Mouse (Mus musculus): ENCODE data around the gene Tut1. TPM values are rescaled to one million over a fixed set of nuclear protein-coding genes. Genes with fewer than 3 reads are reported as not detected.

Gene Tut1
- total and polyA plus RNA-seq, 3 experiments = 54.6 to 68.2 TPM; not detected in 1

DNA sequence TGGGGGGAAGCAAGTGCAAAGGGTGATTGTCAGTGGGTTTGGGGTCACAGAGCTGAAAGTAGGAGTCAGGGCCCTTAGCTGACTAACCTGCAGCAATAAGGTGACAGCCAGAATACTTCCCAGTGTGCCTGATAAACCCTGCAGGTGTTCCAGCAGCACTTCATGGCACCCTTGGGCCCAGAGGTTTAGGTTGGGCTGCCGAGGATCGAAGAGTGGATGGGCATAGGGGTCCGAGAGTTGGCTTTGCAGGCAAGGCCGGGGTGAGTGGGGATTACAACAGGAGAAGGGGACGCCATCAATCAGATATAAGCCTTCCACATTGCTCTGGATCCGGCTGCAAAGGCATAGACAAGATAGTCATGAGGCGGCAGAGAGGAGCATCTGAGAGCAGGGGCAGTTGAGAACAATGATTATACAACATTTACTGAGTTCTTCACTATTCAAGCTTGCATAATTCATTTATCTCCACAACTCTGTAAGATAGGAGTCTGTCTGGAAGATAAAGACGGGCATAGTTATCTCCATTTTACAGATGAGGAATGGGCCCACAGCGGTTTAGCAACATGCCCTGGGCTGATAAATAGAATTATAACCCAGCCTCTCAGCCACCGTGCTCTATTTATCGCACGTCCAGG, 25.6 kb upstream of the Tut1 start:
- H3K36me3 ChIP-seq (ENCODE audit: control insufficient read depth in 1 of 2, insufficient read depth in 2 of 2, low read length in 2 of 2) = peaks cover 0 to 27% of the 10 kb centered on the region in 2 experiments; a peak in 2 of 4 replicates
- DNase-seq (ENCODE audit: low read depth, low spot score) = peak; percentile 83
- H3K79me2 ChIP-seq (ENCODE audit: control insufficient read depth, insufficient read depth, low read length, poor library complexity) = no peaks in the 10 kb centered on the region; the same call in none of the 2 replicates
- peaks cover 20 to 37% of the 10 kb centered on the region in 2 experiments for H3K4me1 ChIP-seq (ENCODE audit: control insufficient read depth in 1 of 2, insufficient read depth in 2 of 2, low read length in 2 of 2)
- H3K9ac ChIP-seq (ENCODE audit: control insufficient read depth, low read depth, low read length, poor library complexity, severe bottlenecking) = no peak overlapping the region
- H3K27me3 ChIP-seq (ENCODE audit: control insufficient read depth in 1 of 2, insufficient read depth in 2 of 2, low read length in 2 of 2) = no peaks in the 10 kb centered on the region
- H3K27ac ChIP-seq (ENCODE audit: control insufficient read depth, low read depth, low read length) = peak overlapping the region; percentile 75
- 0 out of 4 replicates have a peak overlapping the region, but pooled peaks of 1 of the 2 experiments have one; percentile 14 for H3K4me3 ChIP-seq (ENCODE audit: control insufficient read depth in 1 of 2, insufficient read depth in 1 of 2, low read depth in 2 of 2, low read length in 2 of 2)
- no peaks in the 10 kb centered on the region for H3K9me3 ChIP-seq (replicated peaks; ENCODE audit: insufficient read depth, low read length)
- TF ChIP-seq CHD2 (IDR thresholded peaks at IDR 0.05; ENCODE audit: low read length) = peak; percentile 21; the same call in 1 of the 2 replicates
- TF ChIP-seq JUND (IDR thresholded peaks at IDR 0.05; ENCODE audit: low read depth, low read length) = no peak
- TF ChIP-seq HCFC1 (IDR thresholded peaks at IDR 0.05; ENCODE audit: low read depth, low read length) = peak; percentile 65
- TF ChIP-seq SIN3A (IDR thresholded peaks at IDR 0.05; ENCODE audit: low read length) = peak; percentile 94
- peak; percentile 100 for TF ChIP-seq TCF12 (IDR thresholded peaks at IDR 0.05; ENCODE audit: low read depth, low read length)
- no peak for TF ChIP-seq ZKSCAN1 (IDR thresholded peaks at IDR 0.05; ENCODE audit: low read depth, low read length)
- peak; percentile 88 for TF ChIP-seq MAFK (IDR thresholded peaks at IDR 0.05; ENCODE audit: borderline replicate concordance, low read depth, low read length)
- TF ChIP-seq ELF1 (IDR thresholded peaks at IDR 0.05; ENCODE audit: low read depth, low read length) = peak; percentile 63; the same call in 1 of the 2 replicates
- TF ChIP-seq MAX (IDR thresholded peaks at IDR 0.05; ENCODE audit: low read length) = peak; percentile 55; the same call in 1 of the 2 replicates
- TF ChIP-seq ZC3H11A (IDR thresholded peaks at IDR 0.05; ENCODE audit: low read depth, low read length) = peak; percentile 17; the same call in 1 of the 2 replicates
- no peak for TF ChIP-seq RAD21 (IDR thresholded peaks at IDR 0.05; ENCODE audit: low read depth, low read length)
- TF ChIP-seq MXI1 (IDR thresholded peaks at IDR 0.05; ENCODE audit: low read depth, low read length) = peak; percentile 84
- no peak for TF ChIP-seq UBTF (IDR thresholded peaks at IDR 0.05; ENCODE audit: borderline replicate concordance, insufficient read depth, low read depth, low read length)
- peak; percentile 98 for TF ChIP-seq RCOR1 (IDR thresholded peaks at IDR 0.05; ENCODE audit: low read depth, low read length)
- TF ChIP-seq POLR2AphosphoS2 (IDR thresholded peaks at IDR 0.05; ENCODE audit: low read length) = peak; percentile 83
- peak; percentile 99 for TF ChIP-seq GATA1 (IDR thresholded peaks at IDR 0.05; ENCODE audit: low read depth, low read length)
- peak; percentile 77 for TF ChIP-seq TAL1 (IDR thresholded peaks at IDR 0.05; ENCODE audit: low read length)
- no peak for TF ChIP-seq NRF1 (IDR thresholded peaks at IDR 0.05; ENCODE audit: insufficient read depth, low read depth, low read length, poor library complexity, severe bottlenecking)
- peak; percentile 80 for TF ChIP-seq BHLHE40 (IDR thresholded peaks at IDR 0.05; ENCODE audit: borderline replicate concordance, low read depth, low read length)
- peak; percentile 62; the same call in 1 of the 2 replicates for TF ChIP-seq ZMIZ1 (IDR thresholded peaks at IDR 0.05; ENCODE audit: low read depth, low read length)
- peak; percentile 63; the same call in 1 of the 2 replicates for TF ChIP-seq MYC (IDR thresholded peaks at IDR 0.05; ENCODE audit: low read depth, low read length)
- TF ChIP-seq GABPA (IDR thresholded peaks at IDR 0.05; ENCODE audit: low read depth, low read length) = no peak
- TF ChIP-seq ZNF384 (IDR thresholded peaks at IDR 0.05; ENCODE audit: low read depth, low read length) = peak; percentile 34; the same call in 1 of the 2 replicates
- TF ChIP-seq KAT2A (conservative IDR thresholded peaks at IDR 0.05; ENCODE audit: low read depth, low read length) = peak; percentile 58
- no peak for TF ChIP-seq CTCF (IDR thresholded peaks at IDR 0.05 in 2 of 3, conservative IDR thresholded peaks at IDR 0.05 in 1 of 3; ENCODE audit: control insufficient read depth in 1 of 3, insufficient read depth in 1 of 3, low read depth in 2 of 3, low read length in 3 of 3, poor library complexity in 1 of 3, severe bottlenecking in 1 of 3)
- no peak for TF ChIP-seq POLR2AphosphoS5 (IDR thresholded peaks at IDR 0.05; ENCODE audit: borderline replicate concordance, low read depth, low read length)
- TF ChIP-seq TBP (IDR thresholded peaks at IDR 0.05; ENCODE audit: low read depth, low read length) = no peak
- peak; percentile 88 for TF ChIP-seq MAZ (IDR thresholded peaks at IDR 0.05; ENCODE audit: low read depth, low read length)
- TF ChIP-seq POLR2A (IDR thresholded peaks at IDR 0.05; ENCODE audit: control insufficient read depth in 1 of 2, insufficient read depth in 1 of 2, low read depth in 1 of 2, low read length in 2 of 2, poor library complexity in 1 of 2) = no peak
- no peak for TF ChIP-seq USF2 (IDR thresholded peaks at IDR 0.05; ENCODE audit: borderline replicate concordance in 1 of 2, insufficient read depth in 1 of 2, low read depth in 1 of 2, low read length in 2 of 2)
- TF ChIP-seq E2F4 (IDR thresholded peaks at IDR 0.05; ENCODE audit: borderline replicate concordance, low read depth, low read length) = no peak
- TF ChIP-seq NELFE (IDR thresholded peaks at IDR 0.05; ENCODE audit: low read depth, low read length) = no peak
- no peak for TF ChIP-seq CHD1 (IDR thresholded peaks at IDR 0.05; ENCODE audit: low read depth, low read length)
- TF ChIP-seq MYB (IDR thresholded peaks at IDR 0.05; ENCODE audit: low read depth, low read length) = peak; percentile 76
- 0 out of 2 replicates have a peak, but pooled peaks have one; percentile 71 for TF ChIP-seq MEF2A (IDR thresholded peaks at IDR 0.05; ENCODE audit: extremely low read depth, insufficient replicate concordance, low read depth, low read length, poor library complexity, severe bottlenecking)
- TF ChIP-seq EP300 (IDR thresholded peaks at IDR 0.05; ENCODE audit: low read depth in 1 of 2, low read length in 2 of 2) = peak; percentile 98

Measured in MEL (cell line).